Mouse (Mus musculus): ENCODE measurements at regions not wholly inside any gene's neighbourhood (a gene's known extent, or its start where the extent isn't known, plus 50 kb on each side); places are given as distances from the start of the nearest gene placed in this dataset.
"Not testable (repeated sequence)": the region's sequence is repeated elsewhere in the genome, so short reads cannot be mapped to it uniquely, and the experiment has no call there.

DNA sequence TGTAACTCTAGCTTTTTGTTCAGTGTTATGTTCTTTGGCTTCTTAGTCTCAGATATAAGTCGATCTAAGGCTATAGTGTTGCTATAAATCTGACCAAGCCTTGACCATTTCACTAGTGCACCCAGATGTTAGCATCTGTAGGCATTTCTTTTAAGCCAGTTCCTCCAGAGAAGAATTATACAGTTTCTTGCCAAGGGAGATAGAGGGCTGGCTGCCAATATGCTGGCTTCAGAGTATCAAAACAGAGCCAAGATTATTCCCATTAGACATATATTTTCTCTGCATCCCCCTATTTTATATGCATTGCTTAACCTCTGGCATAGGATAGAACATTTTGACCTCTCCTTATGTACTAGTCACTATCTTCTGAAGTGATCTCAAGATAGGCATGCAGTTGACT is 487.5 kb downstream of the Synb start:
- Histone ChIP-seq H3K36me3 (ENCODE audit: control insufficient read depth, insufficient read depth, low read length) (no peaks in the 10 kb centered on the region), H3K9ac (ENCODE audit: low read length) (no peak overlapping the region), H3K4me3 (ENCODE audit: control insufficient read depth in 1 of 2, insufficient read depth in 1 of 2, low read depth in 1 of 2, low read length in 2 of 2) (no peak overlapping the region), H3K27me3 (ENCODE audit: control insufficient read depth, insufficient read depth, low read length) (no peaks in the 10 kb centered on the region), H3K27ac (replicated peaks in 1 of 2; ENCODE audit: control insufficient read depth in 1 of 2, insufficient read depth in 1 of 2, low read depth in 2 of 2, low read length in 2 of 2) (no peak overlapping the region), H3K9me3 (ENCODE audit: control insufficient read depth, low read length) (no peaks in the 10 kb centered on the region), H3K4me2 (ENCODE audit: low read length) (no peak overlapping the region), H3K4me1 (ENCODE audit: control insufficient read depth in 2 of 2, insufficient read depth in 2 of 2, low read length in 2 of 2) (no peaks in the 10 kb centered on the region)
- WGBS: 68% methylated on average over 1 of the region's 1 CpGs
- ATAC-seq (ENCODE audit: insufficient number of reproducible peaks, insufficient read depth, low FRiP score, low read depth): no peak

GRCm38 (mm10) chr14:68784395-68784794 is 509.7 kb downstream of the Synb start:
- WGBS: 90% methylated on average over 3 of the region's 3 CpGs
- Histone ChIP-seq H3K9ac (ENCODE audit: low read length) (no peak overlapping the region), H3K27me3 (ENCODE audit: control insufficient read depth, insufficient read depth, low read length) (no peaks in the 10 kb centered on the region), H3K27ac (replicated peaks in 1 of 2; ENCODE audit: control insufficient read depth in 1 of 2, insufficient read depth in 1 of 2, low read depth in 2 of 2, low read length in 2 of 2) (no peak overlapping the region), H3K4me1 (ENCODE audit: control insufficient read depth in 2 of 2, insufficient read depth in 2 of 2, low read length in 2 of 2) (no peaks in the 10 kb centered on the region), H3K9me3 (ENCODE audit: control insufficient read depth, low read length) (0 out of 2 replicates have a peak, but pooled peaks cover 3% of the 10 kb centered on the region), H3K4me3 (ENCODE audit: control insufficient read depth in 1 of 2, insufficient read depth in 1 of 2, low read depth in 1 of 2, low read length in 2 of 2) (no peak overlapping the region), H3K36me3 (ENCODE audit: control insufficient read depth, insufficient read depth, low read length) (no peaks in the 10 kb centered on the region), H3K4me2 (ENCODE audit: low read length) (no peak overlapping the region)
- no peak for ATAC-seq (ENCODE audit: insufficient number of reproducible peaks, insufficient read depth, low FRiP score, low read depth)

DNA sequence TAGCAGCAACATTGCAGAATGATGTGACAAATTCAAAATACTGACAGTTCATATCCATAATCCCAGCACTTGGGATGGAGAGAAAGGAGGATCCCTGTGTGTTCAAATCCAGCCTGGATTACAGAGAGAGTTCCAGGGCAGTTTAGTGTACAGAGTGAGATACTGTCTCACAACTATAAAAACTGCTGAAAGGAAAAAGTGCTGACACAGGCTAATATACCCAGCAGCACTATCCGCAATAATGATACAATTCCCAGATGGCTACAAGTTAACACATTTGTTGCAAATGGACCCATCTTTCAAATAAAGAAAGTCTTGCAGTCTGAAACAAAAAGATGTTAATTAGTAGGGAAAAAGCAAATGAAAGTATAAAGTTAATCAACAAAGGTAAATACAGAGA is 510.9 kb downstream of the Synb start:
- H3K36me3 ChIP-seq (ENCODE audit: control insufficient read depth, insufficient read depth, low read length): no peaks in the 10 kb centered on the region
- no peaks in the 10 kb centered on the region for H3K27me3 ChIP-seq (ENCODE audit: control insufficient read depth, insufficient read depth, low read length)
- H3K4me2 ChIP-seq (ENCODE audit: low read length): no peak overlapping the region
- 0 out of 2 replicates have a peak, but pooled peaks cover 3% of the 10 kb centered on the region for H3K9me3 ChIP-seq (ENCODE audit: control insufficient read depth, low read length)
- no peak overlapping the region for H3K27ac ChIP-seq (replicated peaks in 1 of 2; ENCODE audit: control insufficient read depth in 1 of 2, insufficient read depth in 1 of 2, low read depth in 2 of 2, low read length in 2 of 2)
- H3K4me1 ChIP-seq (ENCODE audit: control insufficient read depth in 2 of 2, insufficient read depth in 2 of 2, low read length in 2 of 2): no peaks in the 10 kb centered on the region
- H3K4me3 ChIP-seq (ENCODE audit: control insufficient read depth in 1 of 2, insufficient read depth in 1 of 2, low read depth in 1 of 2, low read length in 2 of 2): no peak overlapping the region
- whole genome bisulfite sequencing: 94% methylated on average over 1 of the region's 1 CpGs
- no peak for ATAC-seq (ENCODE audit: insufficient number of reproducible peaks, insufficient read depth, low FRiP score, low read depth)
- H3K9ac ChIP-seq (ENCODE audit: low read length): no peak overlapping the region

DNA sequence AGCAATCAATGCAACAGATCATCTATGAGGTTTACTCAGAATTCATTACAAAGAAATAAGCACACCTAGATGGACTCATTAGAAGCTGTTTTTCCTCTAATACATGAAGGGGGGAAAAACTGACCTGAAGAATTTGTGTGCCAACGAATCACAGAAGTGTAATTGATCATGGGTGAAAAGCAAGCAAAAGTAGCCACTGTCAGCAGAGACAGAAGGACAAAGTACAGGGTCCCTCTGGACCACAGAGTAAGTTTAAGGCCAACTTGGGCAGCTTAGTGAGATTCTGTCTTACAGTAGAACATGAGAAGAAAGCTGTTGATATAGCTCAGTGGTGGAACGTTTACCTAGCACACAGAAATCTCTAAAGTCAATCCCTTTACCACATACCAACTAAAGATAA is 523.7 kb downstream of the Synb start:
- Histone ChIP-seq H3K9me3 (ENCODE audit: control insufficient read depth, low read length) (no peaks in the 10 kb centered on the region), H3K9ac (ENCODE audit: low read length) (no peak overlapping the region), H3K4me3 (ENCODE audit: control insufficient read depth in 1 of 2, insufficient read depth in 1 of 2, low read depth in 1 of 2, low read length in 2 of 2) (no peak overlapping the region), H3K36me3 (ENCODE audit: control insufficient read depth, insufficient read depth, low read length) (no peaks in the 10 kb centered on the region), H3K4me2 (ENCODE audit: low read length) (no peak overlapping the region), H3K27ac (replicated peaks in 1 of 2; ENCODE audit: control insufficient read depth in 1 of 2, insufficient read depth in 1 of 2, low read depth in 2 of 2, low read length in 2 of 2) (no peak overlapping the region), H3K4me1 (ENCODE audit: control insufficient read depth in 2 of 2, insufficient read depth in 2 of 2, low read length in 2 of 2) (no peaks in the 10 kb centered on the region), H3K27me3 (ENCODE audit: control insufficient read depth, insufficient read depth, low read length) (no peaks in the 10 kb centered on the region)
- 61% methylated on average over 2 of the region's 2 CpGs for WGBS
- no peak for ATAC-seq (ENCODE audit: insufficient number of reproducible peaks, insufficient read depth, low FRiP score, low read depth)

DNA sequence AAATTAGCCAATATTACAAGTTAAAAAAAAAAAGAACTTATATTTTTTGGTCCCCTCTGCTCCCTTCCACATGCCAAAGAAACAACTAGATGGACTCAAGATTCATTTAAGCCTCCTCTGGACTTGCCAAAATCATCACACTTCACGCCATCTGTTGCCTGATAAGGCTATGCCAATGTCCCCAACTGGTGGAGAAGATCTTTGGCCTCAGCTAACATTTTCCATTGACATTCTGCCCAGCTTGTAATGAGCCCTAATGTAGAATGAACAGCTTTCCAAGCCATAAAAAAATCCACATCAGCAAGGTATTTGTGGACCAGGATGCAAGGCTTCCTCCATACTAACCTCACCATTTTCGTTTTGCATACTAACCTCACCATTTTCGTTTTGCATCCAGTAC is 531.2 kb downstream of the Synb start:
- WGBS: 61% methylated on average over 3 of the region's 3 CpGs
- H3K27ac ChIP-seq (replicated peaks in 1 of 2; ENCODE audit: control insufficient read depth in 1 of 2, insufficient read depth in 1 of 2, low read depth in 2 of 2, low read length in 2 of 2): no peak overlapping the region
- H3K9ac ChIP-seq (ENCODE audit: low read length): no peak overlapping the region
- H3K27me3 ChIP-seq (ENCODE audit: control insufficient read depth, insufficient read depth, low read length): no peaks in the 10 kb centered on the region
- no peak overlapping the region for H3K4me3 ChIP-seq (ENCODE audit: control insufficient read depth in 1 of 2, insufficient read depth in 1 of 2, low read depth in 1 of 2, low read length in 2 of 2)
- H3K36me3 ChIP-seq (ENCODE audit: control insufficient read depth, insufficient read depth, low read length): no peaks in the 10 kb centered on the region
- no peak for ATAC-seq (ENCODE audit: insufficient number of reproducible peaks, insufficient read depth, low FRiP score, low read depth)
- H3K4me2 ChIP-seq (ENCODE audit: low read length): no peak overlapping the region
- H3K9me3 ChIP-seq (ENCODE audit: control insufficient read depth, low read length): no peaks in the 10 kb centered on the region
- H3K4me1 ChIP-seq (ENCODE audit: control insufficient read depth in 2 of 2, insufficient read depth in 2 of 2, low read length in 2 of 2): no peaks in the 10 kb centered on the region

DNA sequence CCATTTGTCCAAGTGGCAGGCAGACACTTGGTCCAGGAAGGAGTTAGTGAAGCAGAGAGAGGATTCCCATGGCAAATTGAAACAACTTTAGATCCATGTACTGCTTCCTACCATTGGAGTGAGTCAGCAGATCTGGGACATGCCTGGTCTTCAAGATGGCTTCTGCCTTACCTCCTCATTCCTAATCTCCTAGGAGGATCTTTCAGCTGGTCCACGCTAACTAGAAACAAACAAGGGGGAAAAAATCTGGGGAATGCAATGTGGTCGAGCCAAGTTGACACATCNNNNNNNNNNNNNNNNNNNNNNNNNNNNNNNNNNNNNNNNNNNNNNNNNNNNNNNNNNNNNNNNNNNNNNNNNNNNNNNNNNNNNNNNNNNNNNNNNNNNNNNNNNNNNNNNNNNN is 549.4 kb downstream of the Synb start:
- Histone ChIP-seq H3K36me3 (ENCODE audit: control insufficient read depth, insufficient read depth, low read length) (no peaks in the 10 kb centered on the region), H3K4me1 (ENCODE audit: control insufficient read depth in 2 of 2, insufficient read depth in 2 of 2, low read length in 2 of 2) (no peaks in the 10 kb centered on the region), H3K9ac (ENCODE audit: low read length) (no peak overlapping the region), H3K27me3 (ENCODE audit: control insufficient read depth, insufficient read depth, low read length) (no peaks in the 10 kb centered on the region), H3K9me3 (ENCODE audit: control insufficient read depth, low read length) (no peaks in the 10 kb centered on the region), H3K4me2 (ENCODE audit: low read length) (no peak overlapping the region), H3K27ac (replicated peaks in 1 of 2; ENCODE audit: control insufficient read depth in 1 of 2, insufficient read depth in 1 of 2, low read depth in 2 of 2, low read length in 2 of 2) (no peak overlapping the region), H3K4me3 (ENCODE audit: control insufficient read depth in 1 of 2, insufficient read depth in 1 of 2, low read depth in 1 of 2, low read length in 2 of 2) (no peak overlapping the region)
- ATAC-seq (ENCODE audit: insufficient number of reproducible peaks, insufficient read depth, low FRiP score, low read depth): no peak
- WGBS: 34% methylated on average over 2 of the region's 2 CpGs

GRCm38 (mm10) chr14:68738474-68738873 is 555.6 kb downstream of the Synb start:
- no peak for ATAC-seq (ENCODE audit: insufficient number of reproducible peaks, insufficient read depth, low FRiP score, low read depth)

GRCm38 (mm10) chr14:68735756-68736155 is 558.3 kb downstream of the Synb start:
- not testable (repeated sequence) for H3K27ac ChIP-seq (replicated peaks in 1 of 2; ENCODE audit: control insufficient read depth in 1 of 2, insufficient read depth in 1 of 2, low read depth in 2 of 2, low read length in 2 of 2)

More at GRCm38 (mm10) chr14:68738474-68738873, 555.6 kb downstream of the Synb start:
- Histone ChIP-seq H3K9me3 (ENCODE audit: control insufficient read depth, low read length) (no peaks in the 10 kb centered on the region), H3K27ac (replicated peaks in 1 of 2; ENCODE audit: control insufficient read depth in 1 of 2, insufficient read depth in 1 of 2, low read depth in 2 of 2, low read length in 2 of 2) (no peak overlapping the region), H3K9ac (ENCODE audit: low read length) (no peak overlapping the region), H3K4me2 (ENCODE audit: low read length) (no peak overlapping the region), H3K4me3 (ENCODE audit: control insufficient read depth in 1 of 2, insufficient read depth in 1 of 2, low read depth in 1 of 2, low read length in 2 of 2) (no peak overlapping the region), H3K27me3 (ENCODE audit: control insufficient read depth, insufficient read depth, low read length) (no peaks in the 10 kb centered on the region), H3K36me3 (ENCODE audit: control insufficient read depth, insufficient read depth, low read length) (no peaks in the 10 kb centered on the region), H3K4me1 (ENCODE audit: control insufficient read depth in 2 of 2, insufficient read depth in 2 of 2, low read length in 2 of 2) (no peaks in the 10 kb centered on the region)
- no CpG with 5 or more reads among the region's 1 CpGs for WGBS

More at GRCm38 (mm10) chr14:68735756-68736155, 558.3 kb downstream of the Synb start:
- H3K9ac ChIP-seq (ENCODE audit: low read length); ATAC-seq (ENCODE audit: insufficient number of reproducible peaks, insufficient read depth, low FRiP score, low read depth); H3K4me3 ChIP-seq (ENCODE audit: control insufficient read depth in 1 of 2, insufficient read depth in 1 of 2, low read depth in 1 of 2, low read length in 2 of 2); H3K36me3 ChIP-seq (ENCODE audit: control insufficient read depth, insufficient read depth, low read length); H3K9me3 ChIP-seq (ENCODE audit: control insufficient read depth, low read length); H3K27me3 ChIP-seq (ENCODE audit: control insufficient read depth, insufficient read depth, low read length); H3K4me2 ChIP-seq (ENCODE audit: low read length); H3K4me1 ChIP-seq (ENCODE audit: control insufficient read depth in 2 of 2, insufficient read depth in 2 of 2, low read length in 2 of 2): not testable (repeated sequence)
- 51% methylated on average over 2 of the region's 2 CpGs for WGBS
